Mouse (Mus musculus) liver, adult 2 months (tissue): ENCODE measurements at regions not wholly inside any gene's neighbourhood (a gene's known extent, or its start where the extent isn't known, plus 50 kb on each side); places are given as distances from the start of the nearest gene placed in this dataset.

Experiments
- DNase-seq: peaks from one replicate; pipeline ENCODE4 v3.0.0-alpha.2; 2011; ENCODE audit warnings: low read depth, low spot score; ENCODE audit errors: extremely low read depth
- H3K27ac ChIP-seq: fragments of 200-500 bp; replicated peaks from 2 replicates; pipeline ENCODE4 v1.5.1; 2012; ENCODE audit warnings: low read depth, mild to moderate bottlenecking, control low read depth, inconsistent platforms, low read length; ENCODE audit not compliant: insufficient read depth
- H3K27me3 ChIP-seq: fragments of 200-500 bp; 2 replicates; pipeline ENCODE4 v1.6.1; 2012; ENCODE audit warnings: mild to moderate bottlenecking, moderate library complexity, low read length, inconsistent platforms; ENCODE audit not compliant: control insufficient read depth, insufficient read depth
- H3K36me3 ChIP-seq: fragments of 200-500 bp; 2 replicates; pipeline ENCODE4 v1.6.1; 2012; ENCODE audit warnings: low read length, inconsistent platforms; ENCODE audit not compliant: control insufficient read depth, insufficient read depth
- H3K4me1 ChIP-seq: fragments of 200-500 bp; 2 replicates; pipeline ENCODE4 v1.6.1; 2011; ENCODE audit warnings: low read length; ENCODE audit not compliant: control insufficient read depth, insufficient read depth
- H3K4me3 ChIP-seq: fragments of 200-500 bp; 2 replicates; pipeline ENCODE4 v1.5.1; 2011; ENCODE audit warnings: low read depth, mild to moderate bottlenecking, control low read depth, low read length, moderate library complexity; ENCODE audit not compliant: insufficient read depth
- H3K79me2 ChIP-seq: fragments of 200-500 bp; 2 replicates; pipeline ENCODE4 v1.6.1; 2012; ENCODE audit warnings: inconsistent platforms, mild to moderate bottlenecking, low read length, moderate library complexity; ENCODE audit not compliant: control insufficient read depth, insufficient read depth
- H3K9ac ChIP-seq: fragments of 200-500 bp; 2 replicates; pipeline ENCODE4 v1.6.1; 2012; ENCODE audit warnings: low read depth, mild to moderate bottlenecking, control low read depth, inconsistent platforms, low read length
- CTCF ChIP-seq: fragments of 200-500 bp; IDR thresholded peaks from 2 replicates; pipeline ENCODE4 v1.5.1; 2011; ENCODE audit warnings: low read depth, low read length, control low read depth
- POLR2A ChIP-seq: fragments of 200-500 bp; IDR thresholded peaks from 2 replicates; pipeline ENCODE4 v1.6.1; 2011; ENCODE audit warnings: low read length, control low read depth; ENCODE audit not compliant: insufficient read depth; ENCODE audit errors: extremely low read depth
- WGBS: fragments of 180-500 bp; shearing (Covaris S2); methylation state at CpG from one replicate; pipeline ENCODE4 v1.1.7; 2018; 5-methylcytosine and 5-hydroxymethylcytosine counted together

DNA sequence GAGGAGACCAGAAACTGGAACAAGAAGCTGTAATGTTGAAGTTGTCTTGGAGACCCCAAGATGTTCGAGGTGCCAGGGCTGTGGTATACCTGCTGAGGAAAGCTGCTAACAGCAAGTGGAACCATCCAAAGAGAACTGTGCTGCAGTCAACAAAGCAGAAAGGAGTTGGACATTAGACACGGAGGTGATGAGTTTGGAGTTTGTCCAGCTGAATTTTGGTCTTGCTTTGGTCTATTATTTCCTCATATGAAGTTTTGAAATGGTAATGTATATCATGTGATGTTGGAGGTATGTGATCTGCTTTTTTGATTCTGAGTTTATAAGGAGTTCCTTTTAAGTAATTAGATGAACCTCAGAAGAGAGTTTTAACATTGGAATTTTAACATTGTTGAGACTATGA lies 98.0 kb downstream of the Arrdc3 start:
- Histone ChIP-seq H3K9ac (no peak overlapping the region), H3K36me3 (no peaks in the 10 kb centered on the region), H3K4me3 (no peak overlapping the region), H3K79me2 (no peaks in the 10 kb centered on the region), H3K27me3 (no peaks in the 10 kb centered on the region), H3K27ac (no peak overlapping the region), H3K4me1 (no peaks in the 10 kb centered on the region)
- WGBS = 67% methylated on average over 2 of the region's 2 CpGs
- TF ChIP-seq POLR2A (no peak), CTCF (no peak)
- DNase-seq = no peak

DNA sequence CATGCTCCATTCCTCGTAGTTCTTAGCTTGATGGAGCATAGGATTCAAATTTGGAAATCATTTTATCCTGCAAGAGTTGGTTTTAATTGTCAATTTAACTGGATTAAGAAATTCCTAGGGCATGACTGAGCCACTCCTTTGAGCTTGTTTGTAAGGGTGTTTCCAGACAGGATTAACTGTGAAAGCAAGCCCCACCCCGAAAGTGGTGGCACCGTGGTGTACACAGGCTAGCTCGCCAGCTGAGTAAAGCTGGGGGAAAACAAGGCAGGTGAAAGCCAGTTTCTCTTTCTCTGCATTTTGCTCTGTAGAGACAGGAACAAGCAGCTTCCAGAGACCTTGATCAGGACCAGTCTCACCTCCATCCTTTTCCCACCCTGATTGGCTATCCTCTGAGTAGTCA lies 103.5 kb downstream of the Arrdc3 start:
- 66% methylated on average over 4 of the region's 4 CpGs for WGBS
- no peak overlapping the region for H3K9ac ChIP-seq
- no peak overlapping the region for H3K4me3 ChIP-seq
- no peaks in the 10 kb centered on the region for H3K4me1 ChIP-seq
- no peaks in the 10 kb centered on the region for H3K79me2 ChIP-seq
- no peaks in the 10 kb centered on the region for H3K36me3 ChIP-seq
- TF ChIP-seq CTCF (no peak), POLR2A (no peak)
- no peaks in the 10 kb centered on the region for H3K27me3 ChIP-seq
- DNase-seq = no peak
- H3K27ac ChIP-seq = no peak overlapping the region

DNA sequence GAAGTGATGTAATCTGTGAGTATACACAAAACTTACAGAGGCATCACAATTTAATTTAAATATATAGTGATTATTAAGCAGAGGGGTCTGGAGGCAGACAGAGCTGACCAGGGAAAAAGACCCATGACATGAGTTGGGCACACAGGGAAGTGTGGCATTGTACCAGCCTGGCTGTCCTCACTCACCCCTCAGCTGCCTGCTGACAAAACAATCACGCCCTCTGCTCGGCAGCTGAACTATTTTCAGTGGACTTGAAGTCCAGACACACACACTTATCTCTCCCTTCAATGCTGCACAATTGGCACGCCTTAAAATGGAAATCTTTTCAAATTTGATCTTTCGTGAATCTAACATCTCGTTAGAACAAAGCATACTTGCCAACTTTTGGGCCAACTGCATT lies 106.6 kb downstream of the Arrdc3 start:
- no peak for TF ChIP-seq POLR2A
- no peak for TF ChIP-seq CTCF
- no peak overlapping the region for H3K4me3 ChIP-seq
- H3K36me3 ChIP-seq = no peaks in the 10 kb centered on the region
- WGBS = 76% methylated on average over 5 of the region's 5 CpGs
- DNase-seq = no peak
- no peak overlapping the region for H3K9ac ChIP-seq
- H3K27me3 ChIP-seq = no peaks in the 10 kb centered on the region
- no peaks in the 10 kb centered on the region for H3K4me1 ChIP-seq
- H3K27ac ChIP-seq = no peak overlapping the region
- H3K79me2 ChIP-seq = no peaks in the 10 kb centered on the region

- Histone ChIP-seq H3K9ac (no peak overlapping the region), H3K27me3 (no peaks in the 10 kb centered on the region), H3K36me3 (no peaks in the 10 kb centered on the region), H3K27ac (no peak overlapping the region), H3K4me3 (no peak overlapping the region), H3K4me1 (no peaks in the 10 kb centered on the region), H3K79me2 (no peaks in the 10 kb centered on the region)
- no peak for DNase-seq
- 97% methylated on average over 2 of the region's 2 CpGs for WGBS
- TF ChIP-seq CTCF = no peak
- TF ChIP-seq POLR2A = no peak
Measured at GRCm38 (mm10) chr13:80992342-80992741, 109.2 kb downstream of the Arrdc3 start.

- WGBS = 41% methylated on average over 5 of the region's 5 CpGs
- Histone ChIP-seq H3K36me3 (no peaks in the 10 kb centered on the region), H3K79me2 (no peaks in the 10 kb centered on the region), H3K27ac (no peak overlapping the region), H3K4me1 (no peaks in the 10 kb centered on the region), H3K9ac (no peak overlapping the region), H3K4me3 (no peak overlapping the region), H3K27me3 (no peaks in the 10 kb centered on the region)
- peak; percentile 70 for DNase-seq
- no peak for TF ChIP-seq POLR2A
- no peak for TF ChIP-seq CTCF
Measured at GRCm38 (mm10) chr13:81008864-81009766, 125.9 kb downstream of the Arrdc3 start.

- WGBS = 88% methylated on average over 1 of the region's 1 CpGs
- no peaks in the 10 kb centered on the region for H3K36me3 ChIP-seq
- no peak overlapping the region for H3K27ac ChIP-seq
- no peaks in the 10 kb centered on the region for H3K4me1 ChIP-seq
- no peaks in the 10 kb centered on the region for H3K79me2 ChIP-seq
- H3K9ac ChIP-seq = no peak overlapping the region
- H3K4me3 ChIP-seq = no peak overlapping the region
- DNase-seq = no peak
- TF ChIP-seq CTCF = no peak
- TF ChIP-seq POLR2A = no peak
- no peaks in the 10 kb centered on the region for H3K27me3 ChIP-seq
Measured at GRCm38 (mm10) chr13:81013953-81014352, 130.8 kb downstream of the Arrdc3 start.
